Mouse (Mus musculus) kidney, postnatal 4 days (tissue): Measurements from ENCODE around the gene Il1r1.
"Not testable (repeated sequence)": the region's sequence is repeated elsewhere in the genome, so short reads cannot be mapped to it uniquely, and the experiment has no call there.

Experiments used
- DNase-seq, 2 experiments: peaks; one replicate each; pipeline ENCODE4 v3.0.0; 2021; ENCODE audit warnings: mixed read lengths in 2 of 2

The Il1r1 gene

DNA sequence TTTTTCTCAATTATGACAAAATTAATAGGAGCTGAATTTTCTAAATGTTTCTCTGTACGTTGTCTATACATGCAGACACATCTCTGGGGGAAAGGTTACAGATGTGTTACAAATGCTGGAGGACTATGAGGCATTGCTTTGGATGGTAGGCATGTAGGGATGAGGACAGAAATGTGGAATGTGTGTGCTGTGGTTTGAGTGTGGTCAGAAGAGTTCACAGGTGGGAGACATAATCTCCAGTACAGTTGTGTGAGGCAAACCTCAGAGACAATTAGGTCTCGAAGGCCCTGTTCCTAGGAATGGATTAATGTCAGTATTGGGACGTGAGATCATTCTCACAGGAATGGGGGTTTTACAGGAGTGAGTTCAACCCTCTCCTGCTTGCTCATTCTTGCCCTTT is 47.3 kb downstream of the Il1r1 start:
- DNase-seq: no peak

DNA sequence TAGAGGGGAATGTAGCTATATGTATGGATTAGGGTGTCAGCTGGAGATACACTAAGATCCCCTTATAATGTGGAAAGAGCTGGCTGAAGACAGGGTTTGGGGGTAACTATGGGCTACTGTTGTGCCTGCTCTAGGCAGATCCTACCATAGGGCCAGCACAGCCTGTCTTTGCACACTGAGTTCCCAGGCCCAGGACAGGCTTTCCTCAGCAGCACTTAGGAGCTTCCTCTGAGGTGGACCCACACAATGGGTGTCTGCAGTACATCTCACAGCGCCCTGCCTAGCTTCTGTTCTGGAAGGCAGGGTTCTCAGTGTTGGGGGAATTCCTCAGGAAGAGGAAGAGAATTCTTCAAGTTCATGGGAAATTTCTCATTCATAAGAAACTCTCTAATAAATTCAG is 48.6 kb downstream of the Il1r1 start:
- DNase-seq: no peak

DNA sequence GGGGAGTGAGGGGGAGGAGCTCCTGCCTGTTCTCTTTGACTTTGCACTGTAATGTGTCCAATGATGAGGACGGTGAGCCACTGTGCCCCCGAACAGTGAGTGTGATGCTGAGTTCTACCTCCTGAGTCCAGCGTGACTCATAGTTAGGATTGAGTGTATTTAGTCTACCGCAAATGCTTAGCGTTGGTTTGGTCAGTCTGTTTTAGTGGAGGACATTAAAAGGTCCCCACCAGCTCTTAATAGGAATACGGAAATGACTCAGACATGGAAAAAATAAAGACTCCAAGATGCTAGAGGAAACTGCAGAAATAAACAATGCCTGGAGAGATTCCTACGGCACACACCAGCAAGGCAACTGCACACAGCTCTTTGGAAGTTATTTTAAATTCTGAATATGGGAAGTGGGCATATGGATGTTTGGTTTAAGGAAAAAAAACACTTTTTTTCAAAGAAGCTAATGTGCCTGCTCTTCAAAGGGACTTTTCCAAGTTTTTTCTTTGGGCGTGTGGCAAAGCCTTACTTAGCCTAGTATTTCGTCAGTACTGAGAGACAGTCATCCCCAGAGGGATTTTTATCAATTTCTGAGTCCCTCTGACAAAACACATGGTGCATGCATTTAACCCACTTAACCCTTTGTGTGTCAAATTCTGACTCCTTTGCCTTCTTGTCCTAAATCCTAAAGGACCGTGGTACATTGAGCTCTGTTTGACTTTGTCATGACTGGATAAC is 50.6 kb downstream of the Il1r1 start:
- no peak for DNase-seq

DNA sequence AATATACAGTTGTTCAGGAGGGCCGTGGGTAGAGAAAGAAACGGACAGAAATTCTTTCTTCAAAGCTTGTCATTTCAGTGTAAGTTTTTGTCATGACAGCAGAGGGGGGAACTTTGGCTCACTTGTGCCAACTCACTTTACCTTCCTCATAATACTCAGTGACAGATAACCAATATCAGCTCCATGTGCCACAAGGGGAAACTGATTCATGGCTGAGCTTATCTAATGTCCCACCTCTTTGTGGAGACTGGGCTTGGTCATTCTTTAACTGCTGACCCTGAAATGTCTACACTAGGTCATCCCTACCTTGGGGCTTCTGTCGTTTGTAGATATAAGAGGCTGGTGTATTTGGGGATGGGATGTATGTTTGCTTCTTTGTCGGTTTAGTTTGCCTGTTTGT is 53.1 kb downstream of the Il1r1 start:
- DNase-seq: no peak

DNA sequence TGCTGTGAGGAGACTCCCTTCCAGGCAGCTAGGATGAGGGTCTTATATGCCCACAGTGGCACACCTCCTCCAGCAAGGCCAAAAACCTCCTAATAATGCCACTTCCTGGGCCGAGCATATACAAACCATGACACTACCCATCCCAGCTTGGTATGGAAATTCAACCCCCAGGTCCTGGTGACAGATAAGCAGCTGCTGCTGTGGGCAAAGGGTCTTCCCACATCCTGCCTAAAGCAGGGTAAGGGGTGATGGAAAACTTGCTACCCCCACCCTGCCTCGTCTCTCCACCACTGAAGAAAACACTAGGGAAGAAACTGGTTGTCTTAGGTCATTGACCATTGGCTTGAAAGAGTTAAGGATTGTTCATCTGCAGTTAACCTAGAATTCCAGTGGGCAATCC is 53.8 kb downstream of the Il1r1 start:
- DNase-seq: no peak

DNA sequence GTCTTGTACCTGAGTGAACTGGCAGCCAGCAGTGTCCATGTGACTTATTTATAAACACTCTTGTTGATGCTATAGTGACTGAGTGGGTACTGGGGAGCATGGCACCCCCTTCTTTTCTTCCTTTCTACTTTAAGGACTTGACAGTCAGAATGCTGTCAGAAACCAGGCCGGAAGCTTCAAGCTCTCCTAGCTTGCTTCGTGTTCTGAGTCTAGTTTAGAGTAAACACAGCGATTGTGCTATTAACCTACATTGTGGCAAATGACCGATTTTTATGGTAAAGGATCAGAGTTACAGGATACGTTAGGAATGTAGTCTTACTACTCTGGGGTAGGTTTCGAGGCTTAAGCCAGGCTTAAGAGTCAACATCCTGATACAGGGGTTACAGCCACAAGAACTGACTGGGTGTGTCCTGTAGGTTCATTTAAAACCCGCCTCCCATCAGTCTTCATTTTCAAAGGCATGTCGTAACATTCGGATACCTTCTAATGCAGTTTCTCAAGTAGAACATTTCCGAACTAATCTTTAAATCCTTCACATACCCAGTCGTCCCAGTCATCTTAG is 54.4 kb downstream of the Il1r1 start:
- no peak for DNase-seq

DNA sequence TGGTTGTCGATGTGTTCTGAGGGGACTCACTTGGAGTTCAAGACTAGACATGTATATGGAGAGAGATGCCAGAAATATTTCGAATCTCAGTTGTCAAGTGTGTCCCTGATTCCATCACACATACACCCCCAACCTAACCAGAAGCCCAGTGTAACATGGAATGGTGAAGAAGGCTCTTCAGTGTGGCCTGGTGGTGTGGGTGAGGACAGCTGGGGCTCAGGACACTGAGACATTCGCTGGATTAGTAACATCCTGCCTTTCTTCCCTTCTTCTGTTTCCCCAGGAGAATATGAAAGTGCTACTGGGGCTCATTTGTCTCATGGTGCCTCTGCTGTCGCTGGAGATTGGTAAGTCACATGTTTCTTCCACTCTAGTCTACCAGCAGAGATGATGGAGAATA is 57.1 kb downstream of the Il1r1 start:
- no peak for DNase-seq

DNA sequence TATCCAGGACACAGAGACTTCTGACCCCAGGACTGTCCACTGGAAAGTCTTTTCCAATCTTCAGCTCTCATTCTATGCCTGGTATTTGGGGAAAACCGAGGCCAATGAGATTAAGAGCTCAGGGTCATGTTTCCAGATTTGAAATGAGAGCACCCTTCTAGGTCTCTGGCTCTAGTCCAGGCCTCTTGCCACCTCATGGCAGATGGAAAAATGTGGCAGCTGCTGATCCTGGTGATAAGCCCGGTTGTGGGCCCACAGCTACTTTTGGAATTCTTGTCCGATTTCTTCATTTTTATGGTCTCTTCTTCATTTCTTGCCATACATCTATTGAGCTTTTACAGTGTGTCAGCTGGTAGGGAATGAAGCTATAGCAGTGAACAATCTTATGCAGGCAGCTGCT is 57.5 kb downstream of the Il1r1 start:
- DNase-seq: no peak

DNA sequence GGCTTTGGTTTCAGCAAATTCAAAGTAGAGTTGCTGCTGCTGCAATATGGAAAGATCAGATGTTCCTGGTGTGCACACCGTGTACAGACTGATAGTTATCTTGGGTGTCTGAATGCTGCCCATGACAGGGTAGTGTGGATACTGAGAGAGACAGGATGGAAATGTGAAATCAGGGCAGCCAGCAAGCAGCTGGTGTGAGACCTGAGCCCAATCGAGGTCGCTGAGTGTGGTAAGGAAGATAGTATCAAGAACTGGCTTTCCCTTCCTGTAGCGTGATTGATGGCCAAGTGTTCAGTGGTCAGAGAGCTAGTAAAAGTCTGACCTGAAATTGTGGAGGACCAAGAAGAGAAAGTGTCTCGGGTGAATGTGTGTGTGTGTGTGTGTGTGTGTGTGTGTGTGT is 59.1 kb downstream of the Il1r1 start:
- DNase-seq: no peak

DNA sequence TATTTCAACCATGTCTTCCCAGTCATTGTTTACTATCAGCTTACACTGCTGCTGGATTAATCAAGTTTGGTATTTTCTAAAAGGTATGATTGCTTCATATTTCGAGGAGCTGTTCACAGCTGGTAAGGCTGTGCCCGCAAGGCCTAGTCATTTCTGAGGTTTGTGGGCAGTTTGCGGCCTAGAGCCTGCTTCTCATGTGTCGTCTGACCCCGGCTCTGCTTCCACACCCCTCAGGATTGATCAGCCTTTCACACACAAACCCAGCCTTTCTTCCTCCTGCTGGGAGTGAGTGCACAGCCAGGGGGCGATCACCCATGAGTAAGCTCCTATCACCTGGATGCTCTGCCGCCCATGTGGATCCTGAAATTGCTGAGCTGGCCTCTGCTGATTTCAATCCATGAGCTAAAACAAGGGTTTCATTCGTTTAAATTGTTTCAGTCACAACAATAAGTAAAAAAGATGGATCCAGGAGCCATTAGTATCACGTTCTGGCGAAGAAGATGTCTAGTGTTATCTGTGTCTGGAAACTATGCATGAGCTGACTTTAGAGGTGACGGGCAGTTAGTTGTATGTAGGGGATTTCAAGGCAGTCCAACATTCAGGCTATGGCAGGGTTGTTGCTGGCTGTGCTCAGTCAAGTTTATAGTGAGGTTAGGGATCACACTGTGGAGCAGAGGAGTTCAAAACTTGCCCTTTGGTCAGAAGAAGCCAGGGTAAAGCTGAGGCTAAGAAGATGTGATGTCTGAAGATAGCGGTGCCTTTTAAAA is 65.8 kb downstream of the Il1r1 start:
- DNase-seq: no peak

DNA sequence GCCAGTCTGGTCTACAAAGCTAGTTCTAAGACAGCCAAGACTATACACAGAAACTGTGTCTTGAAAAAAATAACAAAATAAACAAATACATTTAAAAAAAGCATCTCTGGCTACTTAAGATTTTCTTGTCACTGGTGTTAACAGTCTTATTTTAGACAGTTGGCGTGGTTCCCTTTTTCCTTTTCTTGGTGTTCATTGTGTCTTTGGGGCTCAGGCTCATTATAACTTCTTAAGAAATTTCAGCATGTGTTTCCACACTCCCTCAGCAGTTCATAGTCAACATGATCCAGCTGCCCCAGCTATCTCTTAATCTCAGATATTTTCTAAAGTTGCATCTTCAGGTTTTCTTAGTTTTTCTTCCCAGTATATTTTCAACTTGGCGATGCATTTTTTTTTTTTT is 67.4 kb downstream of the Il1r1 start:
- no peak for DNase-seq

DNA sequence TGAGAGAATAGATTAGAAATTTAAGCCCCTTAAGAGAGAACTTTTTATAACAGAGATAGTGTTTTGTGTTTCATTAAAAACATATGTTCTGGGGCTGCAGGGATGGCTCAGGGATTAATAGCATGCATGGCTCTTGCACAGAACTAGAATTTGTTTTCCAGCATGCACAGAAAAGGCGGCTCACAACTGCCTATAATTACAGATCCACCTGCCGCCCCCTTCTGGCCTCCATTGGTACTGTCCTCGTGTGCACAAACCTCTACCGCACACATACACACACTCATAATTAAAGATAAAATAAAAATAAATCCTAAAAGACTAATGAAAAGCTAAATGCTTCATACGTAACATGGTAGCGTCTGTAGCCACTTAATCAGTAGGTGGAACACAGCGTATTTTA is 69.0 kb downstream of the Il1r1 start:
- peak; percentile 24 to 30 for DNase-seq

DNA sequence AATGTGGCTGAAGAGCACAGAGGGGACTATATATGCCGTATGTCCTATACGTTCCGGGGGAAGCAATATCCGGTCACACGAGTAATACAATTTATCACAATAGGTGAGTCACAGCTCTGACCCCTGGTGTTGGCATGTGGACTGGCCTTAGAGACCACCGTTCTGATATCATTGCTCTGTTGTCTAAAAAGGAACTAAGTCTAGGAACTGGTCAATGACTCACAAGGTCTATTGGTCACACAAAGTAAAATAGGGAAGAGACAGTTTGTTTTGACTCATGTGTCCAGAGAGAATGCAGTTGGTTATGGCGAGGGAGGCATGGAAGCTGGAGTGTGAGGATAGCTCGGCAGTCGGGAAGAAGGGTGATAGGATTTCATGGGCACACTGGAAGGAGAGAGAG is 69.9 kb downstream of the Il1r1 start:
- no peak for DNase-seq

DNA sequence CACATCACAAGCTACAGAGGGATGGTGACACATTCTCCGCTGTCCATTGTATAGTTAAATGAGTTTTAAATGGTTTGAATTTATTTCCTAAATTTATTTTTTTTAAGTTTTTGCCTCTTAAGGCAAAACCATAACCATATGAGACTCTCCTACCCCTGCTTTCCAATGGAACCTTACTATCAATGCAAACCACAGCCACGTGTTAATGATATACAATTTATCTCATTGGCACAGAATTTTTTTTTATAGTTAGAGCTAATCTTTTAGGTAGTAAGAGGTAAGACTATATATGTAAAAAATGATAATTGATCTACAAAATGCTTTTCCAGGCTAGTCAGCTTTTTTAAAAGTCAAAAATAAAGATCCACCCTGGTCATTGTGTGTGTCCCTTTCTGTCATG is 73.2 kb downstream of the Il1r1 start:
- DNase-seq: no peak

DNA sequence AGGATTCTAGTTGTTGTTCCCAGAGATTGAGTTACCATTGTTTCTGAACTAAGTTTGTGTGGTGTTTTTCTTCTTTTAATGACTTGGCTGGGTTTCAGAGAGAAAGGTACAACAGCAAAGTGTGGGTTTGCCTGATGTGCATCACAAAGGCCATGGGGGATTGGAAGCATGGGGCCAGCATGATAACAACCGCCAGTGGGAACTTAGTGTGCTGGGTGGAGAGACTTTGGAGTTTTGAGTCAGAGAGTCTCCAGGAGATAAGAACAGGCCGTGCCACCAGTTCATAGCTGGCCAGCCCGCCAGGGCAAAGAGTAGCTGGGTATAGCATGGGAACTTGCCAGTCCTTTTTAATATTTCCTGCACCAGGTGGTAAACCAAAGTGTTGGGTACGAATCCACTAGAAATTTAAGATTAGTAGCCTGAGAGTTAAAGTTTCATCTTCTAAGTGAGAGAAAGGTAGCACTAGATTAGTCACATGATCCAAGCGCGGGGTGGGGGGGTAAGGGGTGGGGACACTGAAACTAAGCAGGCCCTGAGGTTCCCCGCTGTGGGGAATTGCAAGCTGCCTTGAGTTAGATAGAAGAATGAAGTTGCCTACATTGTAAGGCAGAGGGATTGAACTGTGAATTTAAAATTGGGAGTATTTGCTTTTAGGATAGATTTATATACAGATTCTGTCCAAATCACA is 78.4 kb downstream of the Il1r1 start:
- no peak for DNase-seq

DNA sequence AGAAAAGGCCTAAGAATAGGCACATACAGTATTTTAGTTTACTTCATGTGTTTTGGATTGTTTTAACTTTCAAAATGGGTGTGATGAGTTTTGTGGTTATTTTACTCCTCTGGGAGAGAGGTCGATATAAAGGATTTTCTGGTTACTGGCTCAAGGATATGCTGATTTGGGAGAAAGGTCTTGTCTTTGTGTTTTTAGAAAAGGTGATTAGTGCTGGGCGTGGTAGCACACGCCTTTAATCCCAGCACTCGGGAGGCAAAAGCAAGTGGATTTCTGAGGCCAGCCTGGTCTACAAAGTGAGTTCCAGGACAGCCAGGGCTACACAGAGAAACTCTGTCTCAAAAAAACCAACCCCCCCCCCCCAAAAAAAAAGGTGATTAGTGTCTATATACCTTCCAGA is 79.4 kb downstream of the Il1r1 start:
- DNase-seq: not testable (repeated sequence)

DNA sequence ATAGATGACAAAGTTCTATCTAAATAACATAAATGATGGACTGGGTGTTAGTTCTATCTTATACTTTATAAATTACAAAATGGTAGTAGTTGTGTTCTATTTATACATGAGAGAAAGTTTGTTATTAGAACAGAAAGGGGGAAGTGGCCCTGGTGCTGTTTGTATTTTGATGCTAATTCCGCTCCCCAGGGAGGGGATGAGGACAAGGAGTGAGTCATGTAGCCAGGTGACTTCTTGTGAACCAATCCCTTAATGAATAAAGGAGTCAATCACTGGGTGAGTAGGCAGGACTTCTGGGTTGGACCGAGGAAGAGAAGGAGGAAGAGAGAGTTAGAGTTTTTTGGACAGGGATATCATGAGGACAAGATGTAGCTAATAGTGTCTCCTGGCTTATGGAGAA is 81.2 kb downstream of the Il1r1 start:
- no peak for DNase-seq

DNA sequence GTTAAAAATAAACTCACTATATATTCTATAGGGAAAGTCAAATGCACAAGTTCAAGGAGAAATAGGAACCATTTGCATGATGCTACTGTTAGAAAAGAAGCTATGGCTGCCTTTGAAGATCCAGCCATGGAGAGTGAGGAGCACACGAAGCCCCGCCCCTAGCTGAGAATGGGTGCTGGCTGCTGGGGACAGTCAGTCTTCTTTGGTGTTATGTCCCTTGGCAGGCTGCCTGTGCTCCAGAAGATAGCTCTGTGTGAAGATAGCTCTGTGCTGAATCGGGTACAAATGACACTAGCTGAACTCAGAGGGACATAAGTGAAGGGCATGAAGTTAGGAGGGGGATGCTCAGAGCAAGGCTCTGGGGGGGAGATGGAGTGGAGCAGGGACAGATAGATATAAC is 86.2 kb downstream of the Il1r1 start:
- no peak for DNase-seq

DNA sequence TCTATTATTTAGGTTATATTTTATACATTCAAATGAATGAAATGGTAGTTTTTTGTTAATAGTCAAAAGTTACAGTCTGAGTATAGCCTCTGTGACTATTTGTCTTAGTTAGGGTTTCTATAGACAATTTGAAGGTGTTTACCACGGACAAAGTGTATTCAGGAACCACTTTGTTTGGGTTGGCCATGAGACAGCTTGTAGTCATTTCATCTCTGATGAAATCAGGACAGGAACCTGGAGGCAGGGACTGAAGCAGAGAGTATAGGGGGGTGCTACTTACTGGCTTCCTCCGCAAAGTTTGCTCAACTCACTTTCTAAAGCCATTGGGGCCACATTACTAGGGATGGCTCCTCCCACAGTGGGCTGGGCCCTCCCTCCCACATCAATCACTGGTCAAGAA is 86.7 kb downstream of the Il1r1 start:
- no peak for DNase-seq

DNA sequence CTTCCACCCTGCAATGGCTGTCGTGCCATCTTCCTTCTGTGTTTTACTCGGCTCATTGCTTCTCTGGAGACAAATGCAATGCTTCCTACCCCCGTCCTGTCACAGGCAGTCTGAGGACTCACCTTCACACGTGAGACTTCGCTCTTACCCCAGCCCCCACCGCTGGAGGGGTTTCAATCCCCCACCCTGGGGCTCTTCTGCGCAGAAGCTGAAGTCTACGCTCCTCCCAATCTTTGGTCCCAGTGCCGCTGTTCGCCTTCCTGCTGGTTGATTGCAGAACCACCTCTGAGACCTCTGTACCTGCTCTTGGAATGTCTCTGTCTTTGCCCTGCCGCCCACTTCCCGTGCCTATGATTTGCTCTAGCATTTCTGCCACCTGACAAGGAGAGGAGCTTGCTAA is 89.1 kb downstream of the Il1r1 start:
- no peak for DNase-seq

DNA sequence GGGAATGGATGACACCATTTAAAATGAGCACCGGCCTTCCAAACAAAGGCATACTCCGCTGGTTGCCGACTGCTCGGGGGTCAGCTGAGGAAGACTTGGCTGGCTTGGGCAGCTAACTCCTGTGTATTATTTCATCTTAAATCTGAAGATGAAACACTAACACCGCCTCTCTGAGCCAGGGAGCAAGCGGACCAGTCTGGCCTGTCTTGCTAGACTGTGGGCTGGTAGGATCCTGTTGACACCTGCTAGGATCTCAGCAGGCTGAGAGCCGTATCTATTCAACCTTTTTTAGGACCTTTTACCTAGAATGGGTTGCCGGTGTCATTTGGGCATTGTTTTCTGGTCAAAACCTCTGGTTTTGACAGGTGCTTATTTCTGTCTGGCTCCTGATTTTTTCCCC is 92.8 kb downstream of the Il1r1 start:
- no peak for DNase-seq

DNA sequence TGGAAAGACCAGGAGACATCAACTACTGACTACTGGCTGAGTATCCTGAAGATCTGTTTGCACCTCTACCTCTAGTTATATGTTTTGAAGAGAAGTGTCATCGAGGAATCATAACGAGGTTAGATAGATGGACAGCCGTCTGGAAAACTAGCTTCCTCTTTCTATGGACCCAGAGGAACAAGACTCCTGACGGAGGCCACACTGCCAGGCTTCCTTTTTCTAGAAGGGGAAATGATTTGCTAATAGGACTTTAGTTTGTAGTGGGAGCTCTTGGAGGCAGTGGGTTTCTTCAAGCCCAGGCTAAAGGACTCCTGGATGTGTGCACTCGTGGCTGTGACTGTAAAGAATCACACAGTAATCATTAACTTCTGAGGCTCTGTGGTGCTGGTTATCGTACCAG is 96.9 kb downstream of the Il1r1 start:
- no peak for DNase-seq

DNA sequence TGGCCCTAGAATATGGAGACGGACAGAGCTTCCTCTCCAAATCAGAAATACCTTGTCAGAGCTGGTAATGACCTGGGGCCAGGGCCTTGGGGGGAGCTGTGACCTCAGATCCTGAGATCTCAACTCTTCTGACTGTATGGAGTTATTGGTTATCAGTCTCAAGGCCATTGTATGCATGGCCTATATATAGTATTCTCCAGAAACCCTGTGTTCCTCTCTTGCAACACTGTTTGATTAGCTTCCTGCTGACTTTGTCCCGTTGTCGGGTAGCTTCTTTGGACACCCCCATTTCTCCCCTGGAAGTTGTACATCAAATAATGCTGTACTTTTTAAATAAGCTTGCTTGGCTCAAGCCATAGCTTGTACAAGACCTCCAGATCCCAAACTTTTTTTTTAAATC is 97.7 kb downstream of the Il1r1 start:
- DNase-seq: no peak

DNA sequence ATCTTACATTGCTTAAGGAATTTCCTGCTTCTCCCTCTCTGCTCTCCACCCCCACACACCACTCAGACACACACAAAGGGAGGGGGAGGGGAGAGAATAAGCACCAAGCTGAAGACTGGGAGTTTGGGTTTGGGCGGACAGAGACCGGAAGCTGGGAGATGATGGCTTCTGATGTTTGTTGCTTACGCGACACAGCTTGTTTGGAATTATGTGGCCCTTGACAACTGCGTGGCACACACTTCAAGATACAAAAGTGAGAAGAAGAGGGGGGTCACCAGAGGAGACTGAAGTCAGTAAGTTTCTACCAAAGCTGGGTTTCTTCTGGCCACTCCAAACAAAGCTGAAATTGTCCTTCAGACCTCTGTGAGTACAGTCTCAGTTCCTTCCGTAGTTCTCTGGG is 99.6 kb downstream of the Il1r1 start, which contains the start of gene Il1rl2:
Il1rl2 (plus strand) TSS at position 154 of the 400 bp plus-strand sequence.
- DNase-seq: peak; percentile 52 to 72
